Mouse (Mus musculus) liver, embryonic 18 days (tissue): ENCODE data around the gene Serf1. TPM values are rescaled to one million over a fixed set of nuclear protein-coding genes. Genes with fewer than 3 reads are reported as not detected.

Experiments used
- polyA plus RNA-seq: library from polyadenylated mRNA; depleted of rRNA; stranded (reverse); fragments of >200 nt; gene quantifications from 2 replicates; pipeline ENCODE4 v1.2.3, GENCODE M21; 2012; rRNA removed

Gene Serf1
- polyA plus RNA-seq: 7.5 and 7.7 TPM in 2 replicates

GRCm38 (mm10) chr13:100107652-100108472 lies at the start of gene Serf1:
Serf1 (plus strand) TSS chr13:100108012.

GRCm38 (mm10) chr13:100103748-100104254 lies 4.0 kb upstream of the Serf1 start, which contains the start of gene Bdp1:
Bdp1 (minus strand) TSS chr13:100104070.

GRCm38 (mm10) chr13:100124423-100125257 lies 16.8 kb downstream of the Serf1 start, which contains the start of gene Smn1:
Smn1 (plus strand) TSS chr13:100124852.

Other genes starting within 250 kb of the Serf1 start
- 0.03 and 0.06 TPM in 2 replicates for gene Cartpt, start 206.9 kb upstream of the Serf1 start, polyA plus RNA-seq
- gene Mccc2, start 92.4 kb upstream of the Serf1 start, polyA plus RNA-seq: 17.7 and 18.0 TPM in 2 replicates
- 3.6 and 4.1 TPM in 2 replicates for gene Bdp1, start 3.9 kb upstream of the Serf1 start, polyA plus RNA-seq
- gene Smn1, start 16.8 kb downstream of the Serf1 start, polyA plus RNA-seq: 15.0 and 15.4 TPM in 2 replicates
- 2.0 and 2.1 TPM in 2 replicates for gene Naip2, start 94.1 kb downstream of the Serf1 start, polyA plus RNA-seq
- gene Naip5, start 138.3 kb downstream of the Serf1 start, polyA plus RNA-seq: 2.1 and 2.4 TPM in 2 replicates
- gene Naip6, start 209.7 kb downstream of the Serf1 start, polyA plus RNA-seq: 1.6 and 1.8 TPM in 2 replicates